Mouse (Mus musculus): ENCODE data around the gene Fam171b. TPM values are rescaled to one million over a fixed set of nuclear protein-coding genes. Genes with fewer than 3 reads are reported as not detected.

Fam171b gene
- 22.7 and 24.8 TPM in 2 replicates for polyA plus RNA-seq (2016; fragmentation: Nextera tagmentation; extraction: Ambion mirVana)

- peak; percentile 88 for ATAC-seq (ENCODE audit: insufficient number of reproducible peaks, insufficient read depth, low FRiP score, low TSS enrichment)
- Histone ChIP-seq H3K27me3 (no peaks in the 10 kb centered on the region), H3K27ac (peak within 1 kb of the TSS; percentile 65), H3K4me3 (peak within 1 kb of the TSS; percentile 64), H3K4me2 (replicated peaks) (peak within 1 kb of the TSS; percentile 78), H3K9me3 (no peaks in the 10 kb centered on the region), H3K4me1 (peaks cover 12% of the 10 kb centered on the region; the same call in 1 of the 2 replicates), H3K36me3 (no peaks in the 10 kb centered on the region), H3K9ac (peak within 1 kb of the TSS; percentile 83)
- WGBS, result under 1% methylated on average over 53 of the region's 63 CpGs
Measured at GRCm38 (mm10) chr2:83812483-83813272, at the start of gene Fam171b. Fam171b (plus strand) TSS chr2:83812636.

GRCm38 (mm10) chr2:83766058-83766457 lies 46.4 kb upstream of the Fam171b start:
- WGBS, result 83% methylated on average over 6 of the region's 6 CpGs
- ATAC-seq (ENCODE audit: insufficient number of reproducible peaks, insufficient read depth, low FRiP score, low TSS enrichment), result no peak
- H3K36me3 ChIP-seq, result peaks cover 25% of the 10 kb centered on the region

GRCm38 (mm10) chr2:83766878-83767277 lies 45.6 kb upstream of the Fam171b start:
- Histone ChIP-seq H3K4me1 (no peaks in the 10 kb centered on the region), H3K36me3 (peaks cover 25% of the 10 kb centered on the region), H3K27ac (no peak overlapping the region), H3K4me3 (no peak overlapping the region), H3K4me2 (replicated peaks) (no peak overlapping the region), H3K27me3 (no peaks in the 10 kb centered on the region), H3K9ac (no peak overlapping the region), H3K9me3 (no peaks in the 10 kb centered on the region)
- 80% methylated on average over 1 of the region's 1 CpGs for WGBS
- no peak for ATAC-seq (ENCODE audit: insufficient number of reproducible peaks, insufficient read depth, low FRiP score, low TSS enrichment)

More at GRCm38 (mm10) chr2:83766058-83766457, 46.4 kb upstream of the Fam171b start:
- no peak overlapping the region for H3K4me2 ChIP-seq (replicated peaks)
- H3K9me3 ChIP-seq, result no peaks in the 10 kb centered on the region
- no peaks in the 10 kb centered on the region for H3K27me3 ChIP-seq
- no peak overlapping the region for H3K4me3 ChIP-seq
- H3K4me1 ChIP-seq, result no peaks in the 10 kb centered on the region; the same call in 1 of the 2 replicates
- H3K9ac ChIP-seq, result no peak overlapping the region
- no peak overlapping the region for H3K27ac ChIP-seq

- 85% methylated on average over 4 of the region's 4 CpGs for whole genome bisulfite sequencing
- no peaks in the 10 kb centered on the region for H3K9me3 ChIP-seq
- H3K36me3 ChIP-seq, result peaks cover 35% of the 10 kb centered on the region
- ATAC-seq (ENCODE audit: insufficient number of reproducible peaks, insufficient read depth, low FRiP score, low TSS enrichment), result no peak
- H3K27ac ChIP-seq, result no peak overlapping the region
- H3K4me3 ChIP-seq, result no peak overlapping the region
- H3K27me3 ChIP-seq, result no peaks in the 10 kb centered on the region
- H3K9ac ChIP-seq, result no peak overlapping the region
- no peak overlapping the region for H3K4me2 ChIP-seq (replicated peaks)
- no peaks in the 10 kb centered on the region for H3K4me1 ChIP-seq
Measured at GRCm38 (mm10) chr2:83768311-83769047, 44.0 kb upstream of the Fam171b start.

GRCm38 (mm10) chr2:83771155-83771812 lies 41.2 kb upstream of the Fam171b start:
- no peak for ATAC-seq (ENCODE audit: insufficient number of reproducible peaks, insufficient read depth, low FRiP score, low TSS enrichment)
- no peaks in the 10 kb centered on the region for H3K4me1 ChIP-seq
- no peak overlapping the region for H3K9ac ChIP-seq
- peaks cover 42% of the 10 kb centered on the region for H3K36me3 ChIP-seq
- H3K27ac ChIP-seq, result no peak overlapping the region
- H3K27me3 ChIP-seq, result no peaks in the 10 kb centered on the region
- no peak overlapping the region for H3K4me3 ChIP-seq
- H3K4me2 ChIP-seq (replicated peaks), result no peak overlapping the region
- H3K9me3 ChIP-seq, result no peaks in the 10 kb centered on the region
- 65% methylated on average over 7 of the region's 7 CpGs for WGBS

GRCm38 (mm10) chr2:83791330-83792073 lies 20.9 kb upstream of the Fam171b start:
- no peak overlapping the region for H3K4me2 ChIP-seq (replicated peaks)
- H3K4me1 ChIP-seq, result no peaks in the 10 kb centered on the region
- ATAC-seq (ENCODE audit: insufficient number of reproducible peaks, insufficient read depth, low FRiP score, low TSS enrichment), result no peak
- H3K9me3 ChIP-seq, result no peaks in the 10 kb centered on the region
- no peak overlapping the region for H3K4me3 ChIP-seq
- no peak overlapping the region for H3K27ac ChIP-seq
- H3K36me3 ChIP-seq, result peaks cover 41% of the 10 kb centered on the region
- H3K27me3 ChIP-seq, result no peaks in the 10 kb centered on the region
- 87% methylated on average over 20 of the region's 20 CpGs for WGBS
- H3K9ac ChIP-seq, result no peak overlapping the region

- no peak overlapping the region for H3K27ac ChIP-seq
- no peaks in the 10 kb centered on the region for H3K27me3 ChIP-seq
- 91% methylated on average over 4 of the region's 4 CpGs for WGBS
- H3K9me3 ChIP-seq, result no peaks in the 10 kb centered on the region
- H3K36me3 ChIP-seq, result peaks cover 45% of the 10 kb centered on the region
- ATAC-seq (ENCODE audit: insufficient number of reproducible peaks, insufficient read depth, low FRiP score, low TSS enrichment), result no peak
- H3K4me2 ChIP-seq (replicated peaks), result no peak overlapping the region
- no peaks in the 10 kb centered on the region for H3K4me1 ChIP-seq
- no peak overlapping the region for H3K4me3 ChIP-seq
- no peak overlapping the region for H3K9ac ChIP-seq
Measured at GRCm38 (mm10) chr2:83792102-83792501, 20.3 kb upstream of the Fam171b start.

GRCm38 (mm10) chr2:83795766-83796165 lies 16.7 kb upstream of the Fam171b start:
- Histone ChIP-seq H3K4me2 (replicated peaks) (no peak overlapping the region), H3K27me3 (no peaks in the 10 kb centered on the region), H3K9ac (no peak overlapping the region), H3K4me3 (no peak overlapping the region), H3K27ac (no peak overlapping the region), H3K36me3 (peaks cover 58% of the 10 kb centered on the region), H3K4me1 (no peaks in the 10 kb centered on the region), H3K9me3 (no peaks in the 10 kb centered on the region)
- no peak for ATAC-seq (ENCODE audit: insufficient number of reproducible peaks, insufficient read depth, low FRiP score, low TSS enrichment)
- 87% methylated on average over 4 of the region's 4 CpGs for WGBS

- Histone ChIP-seq H3K4me3 (no peak overlapping the region), H3K4me2 (replicated peaks) (no peak overlapping the region), H3K4me1 (no peaks in the 10 kb centered on the region), H3K27me3 (no peaks in the 10 kb centered on the region), H3K36me3 (peaks cover 60% of the 10 kb centered on the region), H3K27ac (no peak overlapping the region), H3K9ac (no peak overlapping the region), H3K9me3 (no peaks in the 10 kb centered on the region)
- 68% methylated on average over 9 of the region's 9 CpGs for WGBS
- no peak for ATAC-seq (ENCODE audit: insufficient number of reproducible peaks, insufficient read depth, low FRiP score, low TSS enrichment)
Measured at GRCm38 (mm10) chr2:83797902-83798497, 14.4 kb upstream of the Fam171b start.

- no peaks in the 10 kb centered on the region for H3K27me3 ChIP-seq
- H3K36me3 ChIP-seq, result no peaks in the 10 kb centered on the region
- ATAC-seq (ENCODE audit: insufficient number of reproducible peaks, insufficient read depth, low FRiP score, low TSS enrichment), result no peak
- peak overlapping the region; percentile 78 for H3K4me2 ChIP-seq (replicated peaks)
- H3K9ac ChIP-seq, result peak overlapping the region; percentile 83
- H3K4me1 ChIP-seq, result peaks cover 12% of the 10 kb centered on the region; the same call in 1 of the 2 replicates
- H3K9me3 ChIP-seq, result no peaks in the 10 kb centered on the region
- peak overlapping the region; percentile 64 for H3K4me3 ChIP-seq
- WGBS, result 13% methylated on average over 10 of the region's 10 CpGs
- peak overlapping the region; percentile 65; the same call in 1 of the 2 replicates for H3K27ac ChIP-seq
Measured at GRCm38 (mm10) chr2:83813273-83813892, 947 bp downstream of the Fam171b start.

Data from embryonic facial prominence, embryonic 12.5 days (tissue).